Mouse (Mus musculus): ENCODE data around the gene Gsn. TPM values are rescaled to one million over a fixed set of nuclear protein-coding genes. Genes with fewer than 3 reads are reported as not detected.

The Gsn gene
- total and polyA plus RNA-seq, 2 experiments from 2014 or later = 255 to 460 TPM

GRCm38 (mm10) chr2:35280001-35280400 is 23.8 kb downstream of the Gsn start:
- Histone ChIP-seq H3K4me2 (ENCODE audit: low read depth, low read length) (no peak overlapping the region), H3K27me3 (ENCODE audit: control insufficient read depth, insufficient read depth, low read length) (no peaks in the 10 kb centered on the region), H3K4me1 (ENCODE audit: control insufficient read depth, insufficient read depth) (peaks cover 45% of the 10 kb centered on the region), H3K9me3 (replicated peaks; ENCODE audit: control insufficient read depth, low read length) (no peaks in the 10 kb centered on the region), H3K9ac (replicated peaks; ENCODE audit: low read depth, low read length) (no peak overlapping the region), H3K36me3 (replicated peaks; ENCODE audit: control insufficient read depth, insufficient read depth, low read length) (peaks cover 11% of the 10 kb centered on the region; the same call in 1 of the 2 replicates), H3K27ac (ENCODE audit: low read depth) (no peak overlapping the region), H3K4me3 (ENCODE audit: low read depth, low read length) (no peak overlapping the region)
- DNase-seq (ENCODE audit: low spot score) (no peak), ATAC-seq (ENCODE audit: insufficient read depth, low read depth) (no peak)
- TF ChIP-seq CTCF (IDR thresholded peaks at IDR 0.05; ENCODE audit: low read depth) (no peak), EP300 (IDR thresholded peaks at IDR 0.05; ENCODE audit: low read depth) (no peak)
- WGBS = 64% methylated on average over 3 of the region's 3 CpGs

GRCm38 (mm10) chr2:35282214-35282613 is 26.0 kb downstream of the Gsn start:
- 14% methylated on average over 32 of the region's 32 CpGs for WGBS
- DNase-seq (ENCODE audit: low spot score) (no peak), ATAC-seq (ENCODE audit: insufficient read depth, low read depth) (no peak)
- no peaks in the 10 kb centered on the region for H3K27me3 ChIP-seq (ENCODE audit: control insufficient read depth, insufficient read depth, low read length)
- no peak overlapping the region for H3K27ac ChIP-seq (ENCODE audit: low read depth)
- no peaks in the 10 kb centered on the region for H3K9me3 ChIP-seq (replicated peaks; ENCODE audit: control insufficient read depth, low read length)
- peaks cover 35% of the 10 kb centered on the region for H3K4me1 ChIP-seq (ENCODE audit: control insufficient read depth, insufficient read depth)
- peaks cover 28% of the 10 kb centered on the region for H3K36me3 ChIP-seq (replicated peaks; ENCODE audit: control insufficient read depth, insufficient read depth, low read length)
- peak overlapping the region; percentile 41 for H3K4me3 ChIP-seq (ENCODE audit: low read depth, low read length)
- peak overlapping the region; percentile 40; the same call in 1 of the 2 replicates for H3K9ac ChIP-seq (replicated peaks; ENCODE audit: low read depth, low read length)
- H3K4me2 ChIP-seq (ENCODE audit: low read depth, low read length) = peak overlapping the region; percentile 57
- TF ChIP-seq EP300 (IDR thresholded peaks at IDR 0.05; ENCODE audit: low read depth) = no peak
- no peak for TF ChIP-seq CTCF (IDR thresholded peaks at IDR 0.05; ENCODE audit: low read depth)

GRCm38 (mm10) chr2:35283997-35284396 is 27.8 kb downstream of the Gsn start:
- Histone ChIP-seq H3K36me3 (replicated peaks; ENCODE audit: control insufficient read depth, insufficient read depth, low read length) (peaks cover 28% of the 10 kb centered on the region), H3K27me3 (ENCODE audit: control insufficient read depth, insufficient read depth, low read length) (no peaks in the 10 kb centered on the region), H3K4me1 (ENCODE audit: control insufficient read depth, insufficient read depth) (peaks cover 17% of the 10 kb centered on the region), H3K9me3 (replicated peaks; ENCODE audit: control insufficient read depth, low read length) (no peaks in the 10 kb centered on the region), H3K4me2 (ENCODE audit: low read depth, low read length) (no peak overlapping the region), H3K27ac (ENCODE audit: low read depth) (no peak overlapping the region), H3K4me3 (ENCODE audit: low read depth, low read length) (no peak overlapping the region), H3K9ac (replicated peaks; ENCODE audit: low read depth, low read length) (no peak overlapping the region)
- DNase-seq (ENCODE audit: low spot score) (no peak), ATAC-seq (ENCODE audit: insufficient read depth, low read depth) (no peak)
- 78% methylated on average over 4 of the region's 4 CpGs for WGBS
- TF ChIP-seq EP300 (IDR thresholded peaks at IDR 0.05; ENCODE audit: low read depth) (no peak), CTCF (IDR thresholded peaks at IDR 0.05; ENCODE audit: low read depth) (no peak)

- no peak for ATAC-seq (ENCODE audit: insufficient read depth, low read depth)
- Histone ChIP-seq H3K4me3 (ENCODE audit: low read depth, low read length) (no peak overlapping the region), H3K4me2 (ENCODE audit: low read depth, low read length) (no peak overlapping the region), H3K9ac (replicated peaks; ENCODE audit: low read depth, low read length) (no peak overlapping the region), H3K4me1 (ENCODE audit: control insufficient read depth, insufficient read depth) (peaks cover 12% of the 10 kb centered on the region; the same call in 1 of the 2 replicates), H3K9me3 (replicated peaks; ENCODE audit: control insufficient read depth, low read length) (no peaks in the 10 kb centered on the region), H3K27ac (ENCODE audit: low read depth) (no peak overlapping the region), H3K36me3 (replicated peaks; ENCODE audit: control insufficient read depth, insufficient read depth, low read length) (peaks cover 39% of the 10 kb centered on the region), H3K27me3 (ENCODE audit: control insufficient read depth, insufficient read depth, low read length) (no peaks in the 10 kb centered on the region)
- TF ChIP-seq EP300 (IDR thresholded peaks at IDR 0.05; ENCODE audit: low read depth) (no peak), CTCF (IDR thresholded peaks at IDR 0.05; ENCODE audit: low read depth) (no peak)
- DNase-seq (ENCODE audit: low spot score) = no peak
- 84% methylated on average over 5 of the region's 5 CpGs for WGBS
These were observed 29.0 kb downstream of the Gsn start for GRCm38 (mm10) chr2:35285209-35285608.

GRCm38 (mm10) chr2:35287017-35287620 is 30.9 kb downstream of the Gsn start:
- DNase-seq (ENCODE audit: low spot score) = no peak
- Histone ChIP-seq H3K27ac (ENCODE audit: low read depth) (0 out of 2 replicates have a peak overlapping the region, but pooled peaks have one; percentile 7), H3K4me1 (ENCODE audit: control insufficient read depth, insufficient read depth) (peaks cover 6% of the 10 kb centered on the region), H3K4me2 (ENCODE audit: low read depth, low read length) (no peak overlapping the region), H3K9ac (replicated peaks; ENCODE audit: low read depth, low read length) (no peak overlapping the region), H3K36me3 (replicated peaks; ENCODE audit: control insufficient read depth, insufficient read depth, low read length) (peaks cover 55% of the 10 kb centered on the region), H3K9me3 (replicated peaks; ENCODE audit: control insufficient read depth, low read length) (no peaks in the 10 kb centered on the region), H3K4me3 (ENCODE audit: low read depth, low read length) (no peak overlapping the region), H3K27me3 (ENCODE audit: control insufficient read depth, insufficient read depth, low read length) (no peaks in the 10 kb centered on the region)
- ATAC-seq (ENCODE audit: insufficient read depth, low read depth) = no peak
- TF ChIP-seq EP300 (IDR thresholded peaks at IDR 0.05; ENCODE audit: low read depth) (no peak), CTCF (IDR thresholded peaks at IDR 0.05; ENCODE audit: low read depth) (no peak)
- WGBS = 67% methylated on average over 12 of the region's 12 CpGs

Data from heart, postnatal 0 days (tissue).